Mouse (Mus musculus) ES-Bruce4 (cell line): ENCODE data around the gene Cerk. TPM values are rescaled to one million over a fixed set of nuclear protein-coding genes. Genes with fewer than 3 reads are reported as not detected.
"Not testable (repeated sequence)": the region's sequence is repeated elsewhere in the genome, so short reads cannot be mapped to it uniquely, and the experiment has no call there.

Experiments used
- H3K27ac ChIP-seq: 2 replicates; pipeline ENCODE4 v1.5.1; 2012; ENCODE audit warnings: low read length, inconsistent platforms; ENCODE audit not compliant: insufficient read depth
- H3K27me3 ChIP-seq: 2 replicates; pipeline ENCODE4 v1.6.1; 2012; ENCODE audit warnings: mild to moderate bottlenecking, low read length, inconsistent platforms; ENCODE audit not compliant: control insufficient read depth, poor library complexity, insufficient read depth, severe bottlenecking
- H3K36me3 ChIP-seq: 2 replicates; pipeline ENCODE4 v1.6.1; 2012; ENCODE audit warnings: inconsistent platforms, mild to moderate bottlenecking, low read length, moderate library complexity; ENCODE audit not compliant: control insufficient read depth, poor library complexity, insufficient read depth, severe bottlenecking
- H3K4me1 ChIP-seq: one replicate; pipeline ENCODE4 v1.8.1; 2011; ENCODE audit warnings: low read length; ENCODE audit not compliant: control insufficient read depth, insufficient read depth
- H3K4me3 ChIP-seq: 2 replicates; pipeline ENCODE4 v1.5.1; 2011; ENCODE audit warnings: low read depth, mild to moderate bottlenecking, low read length
- H3K9ac ChIP-seq: 2 replicates; pipeline ENCODE4 v1.6.1; 2012; ENCODE audit warnings: low read depth, mild to moderate bottlenecking, inconsistent platforms; ENCODE audit not compliant: poor library complexity, severe bottlenecking
- H3K9me3 ChIP-seq: replicated peaks from 2 replicates; pipeline ENCODE4 v1.6.1; 2012; ENCODE audit warnings: mild to moderate bottlenecking, low read length, inconsistent platforms; ENCODE audit not compliant: control insufficient read depth, poor library complexity, insufficient read depth, severe bottlenecking
- CTCF ChIP-seq: IDR thresholded peaks from one replicate; pipeline ENCODE4 v1.8.1; 2011; ENCODE audit warnings: low read depth, low read length
- EP300 ChIP-seq: IDR thresholded peaks from 2 replicates; pipeline ENCODE4 v1.6.1; 2011; ENCODE audit warnings: low read depth, low read length; ENCODE audit not compliant: insufficient read depth
- POLR2A ChIP-seq: IDR thresholded peaks from one replicate; pipeline ENCODE4 v1.8.1; 2011; ENCODE audit warnings: low read length; ENCODE audit not compliant: insufficient read depth
- polyA plus RNA-seq: library from polyadenylated mRNA; stranded (reverse); fragments of >200 nt; gene quantifications from 2 replicates; pipeline ENCODE4 v1.2.4, GENCODE M21; 2011; ENCODE audit warnings: low read depth; ENCODE audit not compliant: missing spikeins, insufficient read depth, insufficient read length

Cerk gene
- polyA plus RNA-seq, 1 experiment, result 5.5 TPM

GRCm38 (mm10) chr15:86180427-86180826 is 5.5 kb downstream of the Cerk start:
- H3K4me3 ChIP-seq, result no peak overlapping the region
- H3K9ac ChIP-seq, result no peak overlapping the region
- H3K36me3 ChIP-seq, result no peaks in the 10 kb centered on the region
- H3K4me1 ChIP-seq, result no peaks in the 10 kb centered on the region
- H3K27me3 ChIP-seq, result no peaks in the 10 kb centered on the region
- H3K27ac ChIP-seq, result no peak overlapping the region
- TF ChIP-seq EP300 (no peak), CTCF (no peak), POLR2A (no peak)
- no peaks in the 10 kb centered on the region for H3K9me3 ChIP-seq

- Histone ChIP-seq H3K27me3 (no peaks in the 10 kb centered on the region), H3K4me1 (no peaks in the 10 kb centered on the region), H3K9ac (no peak overlapping the region), H3K4me3 (no peak overlapping the region), H3K27ac (no peak overlapping the region), H3K9me3 (no peaks in the 10 kb centered on the region), H3K36me3 (no peaks in the 10 kb centered on the region)
- TF ChIP-seq CTCF, result no peak
- TF ChIP-seq POLR2A, result no peak
- TF ChIP-seq EP300, result no peak
Observed at GRCm38 (mm10) chr15:86178594-86178993, 7.3 kb downstream of the Cerk start.

DNA sequence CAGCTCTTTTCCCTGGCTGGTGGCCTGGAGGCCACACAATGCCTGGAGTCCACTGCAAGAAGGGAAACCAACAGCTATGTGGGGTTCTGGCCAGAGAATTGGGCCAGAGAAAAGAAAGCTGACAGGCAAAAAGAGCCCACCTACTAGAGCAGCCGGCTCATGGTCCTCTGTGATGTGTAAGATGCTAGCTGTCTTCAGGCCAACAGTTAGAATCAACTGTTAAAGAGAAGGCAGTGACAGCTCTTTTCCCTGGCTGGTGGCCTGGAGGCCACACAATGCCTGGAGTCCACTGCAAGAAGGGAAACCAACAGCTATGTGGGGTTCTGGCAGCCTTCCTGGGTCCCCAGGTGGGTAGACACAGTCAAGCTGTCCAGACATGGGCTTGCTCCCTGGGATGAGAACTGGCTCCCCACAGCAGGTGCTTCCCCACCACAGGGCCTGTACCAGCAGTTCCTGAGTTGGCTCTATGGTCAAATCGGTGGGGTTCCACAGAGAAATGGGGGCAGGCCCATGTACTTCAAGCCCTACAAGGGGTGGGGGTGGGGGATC is 8.2 kb downstream of the Cerk start:
- H3K9me3 ChIP-seq, H3K4me1 ChIP-seq, H3K27ac ChIP-seq, H3K36me3 ChIP-seq, H3K9ac ChIP-seq, H3K27me3 ChIP-seq, H3K4me3 ChIP-seq: not testable (repeated sequence)

- TF ChIP-seq EP300 (no peak), CTCF (no peak), POLR2A (no peak)
- no peak overlapping the region for H3K27ac ChIP-seq
- no peaks in the 10 kb centered on the region for H3K4me1 ChIP-seq
- H3K27me3 ChIP-seq, result no peaks in the 10 kb centered on the region
- no peak overlapping the region for H3K9ac ChIP-seq
- no peaks in the 10 kb centered on the region for H3K36me3 ChIP-seq
- H3K9me3 ChIP-seq, result no peaks in the 10 kb centered on the region
- H3K4me3 ChIP-seq, result no peak overlapping the region
Observed at GRCm38 (mm10) chr15:86176771-86177702, 8.9 kb downstream of the Cerk start.

GRCm38 (mm10) chr15:86176166-86176565 is 9.8 kb downstream of the Cerk start:
- Histone ChIP-seq H3K4me1 (no peaks in the 10 kb centered on the region), H3K4me3 (no peak overlapping the region), H3K27ac (no peak overlapping the region), H3K36me3 (no peaks in the 10 kb centered on the region), H3K9me3 (no peaks in the 10 kb centered on the region), H3K9ac (no peak overlapping the region), H3K27me3 (no peaks in the 10 kb centered on the region)
- no peak for TF ChIP-seq POLR2A
- TF ChIP-seq EP300, result no peak
- TF ChIP-seq CTCF, result no peak

DNA sequence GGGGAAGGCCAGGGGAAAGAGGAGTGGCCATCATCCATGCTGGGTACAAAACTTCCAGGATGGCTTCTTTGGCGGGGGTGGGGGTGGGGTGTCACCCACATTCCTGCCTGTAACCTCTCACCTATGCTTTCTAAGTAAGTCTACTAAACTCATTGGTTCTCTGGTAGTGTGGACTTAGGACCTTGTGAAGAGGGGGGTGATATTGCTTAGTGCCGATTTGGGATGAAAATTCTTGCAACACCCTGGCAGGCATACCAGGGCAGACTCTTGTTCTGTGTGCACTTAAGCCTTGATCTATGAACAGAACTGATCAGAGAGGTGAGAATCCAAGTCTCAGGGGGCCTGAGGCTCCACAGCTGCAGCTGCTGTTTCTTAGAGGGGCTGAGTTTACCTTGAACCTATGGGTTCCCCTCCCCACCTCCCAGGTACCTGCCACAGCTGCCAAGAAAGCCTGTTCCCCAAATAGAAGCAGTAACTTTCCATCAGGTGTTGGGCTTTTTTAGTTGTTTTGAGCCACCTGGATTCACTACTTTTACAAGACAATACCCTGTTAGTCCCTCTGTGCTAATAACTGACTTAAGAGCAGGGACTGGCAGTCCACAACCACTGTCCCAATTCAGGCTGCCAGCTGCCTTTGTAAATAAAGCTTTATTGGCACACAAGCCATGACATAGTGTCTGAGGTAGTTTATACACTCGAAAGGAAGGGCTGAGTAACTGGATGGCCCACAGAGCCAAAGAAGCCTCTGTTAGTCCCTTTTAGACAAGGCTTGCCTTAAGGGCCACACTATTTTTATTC is 10.5 kb downstream of the Cerk start:
- no peaks in the 10 kb centered on the region for H3K27me3 ChIP-seq
- TF ChIP-seq CTCF (no peak), EP300 (no peak), POLR2A (no peak)
- H3K27ac ChIP-seq, result no peak overlapping the region
- no peak overlapping the region for H3K4me3 ChIP-seq
- H3K9ac ChIP-seq, result no peak overlapping the region
- H3K36me3 ChIP-seq, result no peaks in the 10 kb centered on the region
- no peaks in the 10 kb centered on the region for H3K9me3 ChIP-seq
- H3K4me1 ChIP-seq, result no peaks in the 10 kb centered on the region
